Mouse (Mus musculus) kidney, postnatal 0 days (tissue): ENCODE results near the gene Gm11634. TPM values are rescaled to one million over a fixed set of nuclear protein-coding genes. Genes with fewer than 3 reads are reported as not detected.
A peak's percentile ranks its signal among the peaks of the same experiment; 100 is the strongest.

Experiments used
- ATAC-seq: fragments of 200-750 bp; cut with Nextera tagmentation; replicated peaks from 2 replicates; pipeline ENCODE4 v1.8.0; 2017; ENCODE audit warnings: low read depth, moderate number of reproducible peaks, moderate TSS enrichment, moderate library complexity; ENCODE audit not compliant: low FRiP score
- DNase-seq: peaks from one replicate; pipeline ENCODE4 v3.0.0-alpha.2; 2016; ENCODE audit warnings: low spot score
- H3K27ac ChIP-seq: fragments of 300-500 bp; sonication (generic); 2 replicates; pipeline ENCODE4 v1.5.1; 2014; ENCODE audit warnings: mild to moderate bottlenecking
- H3K27me3 ChIP-seq: fragments of 300-500 bp; sonication (generic); 2 replicates; pipeline ENCODE4 v1.6.1; 2014; ENCODE audit warnings: low read length, mixed read lengths; ENCODE audit not compliant: insufficient read depth
- H3K36me3 ChIP-seq: fragments of 300-500 bp; sonication (generic); 2 replicates; pipeline ENCODE4 v1.6.1; 2014; ENCODE audit warnings: low read length, mixed read lengths; ENCODE audit not compliant: insufficient read depth
- H3K4me1 ChIP-seq: fragments of 300-500 bp; sonication (generic); replicated peaks from 2 replicates; pipeline ENCODE4 v1.6.1; 2014; ENCODE audit warnings: antibody characterized with exemption, low read length, mixed read lengths; ENCODE audit not compliant: insufficient read depth
- H3K4me2 ChIP-seq: fragments of 300-500 bp; sonication (generic); 2 replicates; pipeline ENCODE4 v1.6.1; 2014; ENCODE audit warnings: mild to moderate bottlenecking, low read length, moderate library complexity, mixed read lengths
- H3K4me3 ChIP-seq: fragments of 300-500 bp; sonication (generic); replicated peaks from 2 replicates; pipeline ENCODE4 v1.5.1; 2014; ENCODE audit warnings: low read depth, low read length
- H3K9ac ChIP-seq: fragments of 300-500 bp; sonication (generic); 2 replicates; pipeline ENCODE4 v1.6.1; 2014; ENCODE audit warnings: low read depth, low read length
- H3K9me3 ChIP-seq: fragments of 300-500 bp; sonication (generic); replicated peaks from 2 replicates; pipeline ENCODE4 v1.6.1; 2016; ENCODE audit warnings: low read length, inconsistent platforms, mixed read lengths
- CTCF ChIP-seq: IDR thresholded peaks from 2 replicates; pipeline ENCODE4 v1.5.1; 2016; ENCODE audit warnings: antibody characterized with exemption, low read depth, mild to moderate bottlenecking, moderate library complexity
- WGBS: fragments of 180-500 bp; shearing (Covaris S2); extraction: QIAGEN DNeasy Blood & Tissue Kit; methylation state at CpG from one replicate; pipeline ENCODE4 v1.1.7; 2014; 5-methylcytosine and 5-hydroxymethylcytosine counted together
- polyA plus RNA-seq: library from polyadenylated mRNA; unstranded; fragments of >200 nt; fragmentation: Nextera tagmentation; extraction: Ambion mirVana; gene quantifications from 2 replicates; pipeline ENCODE4 v1.2.1, GENCODE M21; 2015

Gene Gm11634
- polyA plus RNA-seq, 1 experiment from 2014 or later, result 0.37 TPM

GRCm38 (mm10) chr11:101604116-101604515, 5.1 kb upstream of the Gm11634 start:
- H3K4me3 ChIP-seq, result no peak overlapping the region
- WGBS, result 1% methylated on average over 3 of the region's 3 CpGs
- DNase-seq (no peak), ATAC-seq (no peak)
- no peaks in the 10 kb centered on the region for H3K36me3 ChIP-seq
- H3K4me1 ChIP-seq, result no peaks in the 10 kb centered on the region
- no peak for TF ChIP-seq CTCF
- H3K27me3 ChIP-seq, result no peaks in the 10 kb centered on the region
- no peak overlapping the region for H3K27ac ChIP-seq
- peak overlapping the region; percentile 55; the same call in 1 of the 2 replicates for H3K4me2 ChIP-seq
- no peaks in the 10 kb centered on the region for H3K9me3 ChIP-seq
- H3K9ac ChIP-seq, result no peak overlapping the region

DNA sequence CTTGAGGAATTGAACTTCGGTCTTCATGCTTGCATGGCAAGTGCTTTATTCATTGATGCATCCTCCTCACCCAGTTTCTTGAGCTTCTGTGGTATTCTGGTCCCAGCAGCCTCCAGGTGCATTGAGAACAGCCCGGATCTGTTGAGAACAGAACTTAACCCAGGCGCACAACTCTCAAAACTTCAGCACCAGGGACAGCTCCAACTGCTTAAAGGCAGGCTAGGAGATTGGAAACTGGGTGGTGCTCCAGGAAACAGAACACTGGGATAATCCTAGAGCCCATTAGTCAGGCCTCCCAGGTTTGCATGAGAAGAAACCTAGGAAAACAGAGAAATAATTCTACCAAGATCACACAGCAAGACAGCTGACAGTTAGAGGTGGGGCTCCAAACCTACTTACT, 3.4 kb upstream of the Gm11634 start:
- no peak overlapping the region for H3K4me2 ChIP-seq
- no peak for TF ChIP-seq CTCF

DNA sequence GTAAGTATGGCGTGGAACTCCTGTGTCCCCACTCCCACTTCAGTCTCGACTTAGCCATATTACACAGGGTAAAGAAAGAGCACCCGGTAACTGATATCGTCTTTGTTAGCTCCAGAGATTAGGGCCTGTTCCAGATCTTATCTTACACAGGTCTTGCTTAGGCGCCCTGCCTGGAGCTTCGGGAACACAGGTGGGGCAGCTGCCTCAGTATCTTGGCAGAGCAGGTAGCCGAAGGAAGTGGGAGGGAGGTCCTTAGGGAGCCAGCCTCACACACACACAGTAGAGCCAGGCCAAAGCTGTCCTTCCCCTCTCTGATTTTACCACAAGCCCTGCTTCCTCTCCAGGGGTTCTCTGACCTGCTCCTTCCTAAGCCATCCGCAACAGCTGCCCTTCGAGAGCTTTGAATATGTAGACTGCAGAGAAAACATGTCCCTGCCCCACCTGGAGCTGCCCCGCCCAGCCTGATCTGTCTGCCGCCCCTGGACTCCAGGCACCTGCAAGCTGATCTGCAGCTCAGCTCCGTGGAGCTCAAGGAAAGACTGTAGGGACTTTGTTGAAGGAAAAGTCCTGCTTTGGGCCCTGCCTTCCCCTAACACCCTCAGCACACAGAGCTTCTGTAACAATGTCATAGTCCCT, 8.9 kb downstream of the Gm11634 start:
- peak overlapping the region; percentile 69; the same call in 1 of the 2 replicates for H3K27ac ChIP-seq
- H3K4me1 ChIP-seq, result no peaks in the 10 kb centered on the region
- no peak overlapping the region for H3K9ac ChIP-seq
- TF ChIP-seq CTCF, result no peak
- H3K4me2 ChIP-seq, result no peak overlapping the region
- no peaks in the 10 kb centered on the region for H3K27me3 ChIP-seq
- no peaks in the 10 kb centered on the region for H3K36me3 ChIP-seq
- no peaks in the 10 kb centered on the region for H3K9me3 ChIP-seq
- H3K4me3 ChIP-seq, result no peak overlapping the region
- 76% methylated on average over 12 of the region's 12 CpGs for WGBS
- ATAC-seq (no peak), DNase-seq (no peak)

More for the DNA sequence above, 3.4 kb upstream of the Gm11634 start:
- Histone ChIP-seq H3K9ac (no peak overlapping the region), H3K27me3 (no peaks in the 10 kb centered on the region), H3K27ac (no peak overlapping the region), H3K4me3 (no peak overlapping the region), H3K36me3 (no peaks in the 10 kb centered on the region), H3K4me1 (no peaks in the 10 kb centered on the region), H3K9me3 (no peaks in the 10 kb centered on the region)
- peak; percentile 90 for DNase-seq
- 12% methylated on average over 3 of the region's 3 CpGs for WGBS
- no peak for ATAC-seq

- no peak overlapping the region for H3K4me3 ChIP-seq
- DNase-seq (peak; percentile 82), ATAC-seq (peak; percentile 62)
- no peaks in the 10 kb centered on the region for H3K4me1 ChIP-seq
- H3K4me2 ChIP-seq, result no peak overlapping the region
- no peak overlapping the region for H3K9ac ChIP-seq
- no peaks in the 10 kb centered on the region for H3K27me3 ChIP-seq
- peak overlapping the region; percentile 69; the same call in 1 of the 2 replicates for H3K27ac ChIP-seq
- WGBS, result 26% methylated on average over 5 of the region's 5 CpGs
- TF ChIP-seq CTCF, result peak; percentile 84
- no peaks in the 10 kb centered on the region for H3K36me3 ChIP-seq
- no peaks in the 10 kb centered on the region for H3K9me3 ChIP-seq
Observed at GRCm38 (mm10) chr11:101589444-101589843, 9.6 kb downstream of the Gm11634 start.

GRCm38 (mm10) chr11:101588868-101589267, 10.2 kb downstream of the Gm11634 start:
- 88% methylated on average over 7 of the region's 7 CpGs for WGBS
- H3K9me3 ChIP-seq, result no peaks in the 10 kb centered on the region
- no peak for ATAC-seq
- TF ChIP-seq CTCF, result no peak
- no peak overlapping the region for H3K4me3 ChIP-seq
- H3K4me2 ChIP-seq, result no peak overlapping the region
- no peak overlapping the region for H3K9ac ChIP-seq
- no peaks in the 10 kb centered on the region for H3K36me3 ChIP-seq
- DNase-seq, result no peak
- H3K4me1 ChIP-seq, result no peaks in the 10 kb centered on the region
- H3K27ac ChIP-seq, result peak overlapping the region; percentile 51; the same call in 1 of the 2 replicates
- H3K27me3 ChIP-seq, result no peaks in the 10 kb centered on the region

DNA sequence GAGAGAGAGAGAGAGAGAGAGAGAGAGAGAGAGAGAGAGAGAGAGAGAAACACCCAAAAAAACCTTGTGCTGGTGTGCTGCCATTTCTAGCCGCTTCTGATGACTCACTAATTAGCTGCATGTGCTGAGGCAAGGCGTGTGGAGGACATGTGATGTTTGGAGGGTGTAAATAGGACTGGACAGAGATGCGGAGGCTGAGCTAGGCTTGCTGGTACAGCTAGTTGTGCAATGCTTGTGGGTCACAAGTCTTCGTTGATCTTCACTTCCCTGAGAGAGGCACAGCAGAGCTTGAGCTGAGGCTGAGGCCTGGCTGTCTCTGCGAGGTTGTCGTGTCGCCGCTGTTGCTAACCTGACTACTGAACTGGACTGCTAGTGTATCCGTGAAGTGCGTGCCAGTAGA, 11.4 kb downstream of the Gm11634 start:
- H3K4me2 ChIP-seq, result no peak overlapping the region
- ATAC-seq (no peak), DNase-seq (no peak)
- no peak overlapping the region for H3K9ac ChIP-seq
- H3K4me3 ChIP-seq, result no peak overlapping the region
- H3K4me1 ChIP-seq, result no peaks in the 10 kb centered on the region
- H3K9me3 ChIP-seq, result no peaks in the 10 kb centered on the region
- WGBS, result 83% methylated on average over 10 of the region's 10 CpGs
- H3K27me3 ChIP-seq, result no peaks in the 10 kb centered on the region
- no peak overlapping the region for H3K27ac ChIP-seq
- H3K36me3 ChIP-seq, result no peaks in the 10 kb centered on the region
- TF ChIP-seq CTCF, result no peak
